Mouse (Mus musculus): Measurements from ENCODE around the gene Tmem41b.
A peak's percentile ranks its signal among the peaks of the same experiment; 100 is the strongest.

The Tmem41b gene

DNA sequence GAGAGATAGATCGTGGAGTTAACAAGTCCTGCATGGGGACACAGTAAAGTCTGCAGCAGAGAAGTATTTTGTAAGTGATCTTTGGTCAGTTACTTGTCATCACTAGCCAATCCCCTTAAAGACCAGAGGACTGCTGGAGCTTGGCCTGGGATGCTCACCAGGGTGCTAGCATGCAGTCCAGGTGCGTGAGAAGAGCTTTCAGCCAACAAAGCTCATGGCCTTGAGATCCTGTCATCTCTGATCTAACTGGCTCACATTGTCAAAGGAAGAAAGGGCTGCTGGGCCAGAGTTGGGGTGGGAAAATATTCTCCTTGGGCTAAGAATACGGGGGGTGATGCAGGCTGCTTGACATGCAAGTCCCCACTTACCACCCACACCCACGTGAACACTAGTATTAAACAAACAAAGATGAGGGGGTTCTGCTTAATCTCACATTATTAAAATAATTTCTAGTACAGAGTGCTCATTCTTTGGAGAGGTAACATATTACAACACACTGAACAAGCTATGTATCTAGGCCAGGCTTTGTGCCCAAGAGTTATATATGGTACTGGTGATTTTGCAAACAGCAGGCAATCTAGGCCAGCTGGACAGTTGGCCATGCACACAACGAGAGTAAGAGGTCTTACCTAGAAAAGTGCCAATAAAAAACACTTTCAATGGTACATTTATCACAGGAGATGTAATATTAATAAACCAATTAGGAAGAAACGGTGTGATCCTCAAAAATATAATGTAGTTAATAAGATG, 10.6 kb downstream of the Tmem41b start:
- DNase-seq (ENCODE audit: low spot score), result no peak

DNA sequence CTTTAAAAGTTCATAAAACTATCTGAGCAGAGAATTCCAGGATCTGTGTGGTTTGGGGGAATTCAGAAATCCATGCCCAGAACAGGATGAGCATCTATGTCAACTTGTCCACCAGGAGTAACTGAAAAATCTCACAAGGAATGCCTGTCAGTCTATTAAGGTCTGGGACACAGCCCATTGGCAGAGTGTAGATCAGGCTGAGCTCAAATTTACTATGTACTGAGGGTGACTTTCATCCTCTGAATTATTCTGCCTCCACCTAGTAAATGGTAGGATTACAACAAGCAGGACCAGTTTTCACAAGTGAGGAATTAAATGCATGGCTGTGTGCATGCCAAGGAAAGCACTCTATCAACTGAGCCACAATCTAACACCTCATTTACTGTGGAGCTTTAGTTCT, 17.2 kb downstream of the Tmem41b start:
- no peak for DNase-seq (ENCODE audit: low spot score)

DNA sequence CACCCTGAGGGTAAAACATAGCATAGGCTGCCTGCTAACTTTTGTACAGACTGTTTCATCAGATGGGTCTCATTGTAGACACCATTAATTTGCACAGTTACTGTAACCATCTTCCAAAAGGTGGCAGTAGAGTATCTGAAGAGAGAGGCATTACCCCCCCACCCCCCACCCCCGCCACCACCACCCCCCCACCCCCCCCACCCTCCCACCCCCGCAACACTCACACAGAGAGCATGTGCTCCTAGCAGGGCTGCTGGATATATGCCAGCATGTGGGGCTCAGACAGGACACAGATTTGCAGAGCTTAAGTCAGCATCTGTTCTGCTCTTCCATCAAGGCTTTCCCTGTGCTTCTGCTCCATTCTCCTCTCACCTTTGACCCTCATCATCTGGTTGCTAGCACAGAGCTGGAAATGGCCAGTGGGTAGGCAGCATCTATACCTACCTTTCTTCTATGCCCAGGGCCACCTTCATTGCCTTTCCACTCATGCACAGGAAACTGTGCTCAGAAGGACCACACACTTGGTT, 17.7 kb downstream of the Tmem41b start:
- peak; percentile 7 for DNase-seq (ENCODE audit: low spot score)

DNA sequence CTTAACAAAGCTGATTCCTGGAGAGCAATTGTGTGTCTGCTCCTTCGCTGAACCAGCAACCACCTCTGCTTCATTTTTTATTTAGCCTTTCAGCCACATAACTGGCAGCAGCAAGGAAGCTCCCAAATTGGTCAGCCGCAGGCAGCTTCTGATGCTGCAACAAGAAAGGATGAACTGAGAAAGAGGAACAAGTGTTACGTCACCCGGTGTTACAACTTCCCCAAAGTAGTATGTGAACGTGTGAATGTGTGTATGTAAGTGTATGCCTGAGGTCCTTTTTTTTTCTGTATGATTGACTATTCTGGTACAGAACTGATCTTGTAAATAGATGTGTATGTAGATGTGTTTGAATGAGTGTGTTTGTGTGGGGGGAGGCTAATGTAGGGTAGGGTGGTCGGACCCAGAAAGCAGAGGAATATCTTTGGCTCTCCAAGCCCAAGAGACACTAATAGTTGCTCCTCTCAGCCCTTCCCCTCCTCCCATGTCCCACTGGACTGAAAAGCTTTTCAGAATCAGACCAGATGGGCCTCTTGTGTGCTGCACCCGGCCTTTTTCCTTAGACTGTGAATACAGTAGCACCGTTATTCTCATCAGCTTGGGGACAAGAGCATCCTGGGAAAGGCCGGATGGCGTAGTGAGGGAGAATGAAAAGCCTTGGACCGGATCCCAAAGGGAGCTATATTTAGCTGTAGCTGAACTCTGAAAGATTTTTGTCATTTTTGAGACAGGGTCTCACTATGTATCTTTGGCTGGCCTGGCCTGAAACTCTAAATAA, 18.7 kb downstream of the Tmem41b start:
- no peak for DNase-seq (ENCODE audit: low spot score)

DNA sequence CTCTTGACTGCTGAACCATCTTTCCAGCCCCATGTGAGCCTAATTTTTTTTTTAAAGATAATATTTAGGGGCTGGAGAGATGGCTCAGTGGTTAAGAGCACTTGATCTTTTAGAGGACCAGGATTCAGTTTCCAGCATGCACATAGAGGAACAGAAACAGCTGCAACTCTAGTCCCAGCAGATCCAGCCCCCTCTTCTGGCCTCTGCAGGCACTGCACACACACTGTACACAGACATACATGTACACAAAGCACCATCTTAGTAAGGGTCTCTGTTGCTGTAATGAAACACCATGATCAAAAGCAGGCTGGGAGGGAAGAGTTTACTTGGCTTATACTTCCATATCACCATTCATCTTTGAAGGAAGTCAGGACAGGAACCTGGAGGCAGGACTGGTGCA, 21.1 kb downstream of the Tmem41b start:
- no peak for DNase-seq (ENCODE audit: low spot score)

DNA sequence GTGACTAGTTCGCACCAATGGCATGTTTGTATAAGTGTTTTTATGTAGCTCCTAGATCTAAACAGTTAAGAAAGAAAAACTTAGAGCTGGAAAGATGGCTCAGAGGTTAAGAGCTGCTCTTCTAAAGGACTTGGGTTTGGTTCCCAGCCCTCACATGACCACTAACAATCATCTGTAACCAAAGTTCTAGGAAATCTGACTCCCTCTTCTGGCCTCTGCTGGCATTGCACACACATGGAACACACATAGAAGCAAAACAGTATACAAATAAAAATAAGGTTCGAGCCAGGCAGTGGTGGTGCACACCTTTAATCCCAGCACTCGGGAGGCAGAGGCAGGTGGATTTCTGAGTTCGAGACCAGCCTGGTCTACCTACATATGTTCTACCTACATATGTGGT, 23.0 kb downstream of the Tmem41b start:
- no peak for DNase-seq (ENCODE audit: low spot score)

DNA sequence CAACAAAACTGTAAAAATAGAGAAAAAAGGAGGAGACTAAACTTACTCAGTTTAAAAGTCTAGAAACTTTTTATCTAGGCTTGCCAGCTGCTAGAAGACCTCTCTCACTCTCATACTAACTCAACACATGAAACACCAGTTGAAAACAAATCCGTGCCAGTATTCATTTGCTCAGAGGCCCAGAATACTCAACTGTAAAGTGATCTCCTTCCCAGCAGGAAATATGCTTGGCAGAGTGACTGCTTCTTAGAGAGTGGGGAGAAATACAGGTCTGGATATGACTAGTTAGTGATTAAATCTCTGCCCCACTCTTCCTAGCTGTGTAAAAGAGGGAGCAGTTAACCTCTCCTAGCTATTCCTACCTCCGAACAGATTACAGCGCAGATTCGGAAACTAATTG, 24.1 kb downstream of the Tmem41b start:
- no peak for DNase-seq (ENCODE audit: low spot score)

DNA sequence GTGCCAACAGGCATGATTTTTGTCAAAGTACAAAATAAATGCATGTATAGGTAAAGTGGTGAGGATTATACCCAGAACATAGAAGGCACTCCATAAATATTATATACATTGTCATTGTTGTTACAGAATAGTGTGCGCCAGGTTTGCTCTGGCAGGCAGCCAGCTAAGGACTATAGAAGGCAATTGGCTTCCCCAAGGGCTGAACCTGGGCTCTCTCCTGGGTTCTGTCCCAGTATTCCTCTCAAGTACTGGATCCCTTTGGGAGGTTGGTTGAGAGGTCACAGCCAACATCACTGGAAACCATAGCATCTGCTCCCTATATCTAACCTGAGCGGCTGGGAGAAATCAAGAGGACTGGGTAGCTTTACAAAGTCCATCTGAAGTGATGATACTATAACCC, 25.2 kb downstream of the Tmem41b start:
- DNase-seq (ENCODE audit: low spot score), result no peak

DNA sequence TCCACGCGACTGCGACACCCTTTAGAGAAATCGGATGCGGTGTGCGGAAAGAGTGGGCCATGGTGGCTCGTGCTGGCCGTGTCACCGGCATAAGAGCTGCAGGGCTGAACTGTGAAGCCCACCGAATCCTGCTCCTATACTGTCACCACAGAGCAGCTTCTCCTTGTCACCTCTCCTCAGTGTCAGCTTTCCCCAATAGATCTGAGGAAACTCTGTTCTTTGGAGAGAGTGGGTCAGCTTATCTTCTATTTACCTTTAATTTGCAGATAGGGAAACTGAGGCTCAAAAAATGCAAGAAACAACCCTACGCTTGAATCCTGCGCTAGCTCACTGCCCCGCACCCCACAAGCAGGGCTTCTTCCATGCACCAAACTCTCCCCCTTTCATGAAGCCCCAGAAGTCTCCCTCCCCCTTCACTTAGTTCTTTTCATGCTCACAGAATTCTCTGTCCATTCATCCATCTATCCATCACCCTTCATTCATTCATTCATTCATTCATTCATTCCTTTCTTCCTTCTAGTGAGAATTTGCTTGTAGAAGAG, 26.0 kb downstream of the Tmem41b start:
- DNase-seq (ENCODE audit: low spot score), result no peak

DNA sequence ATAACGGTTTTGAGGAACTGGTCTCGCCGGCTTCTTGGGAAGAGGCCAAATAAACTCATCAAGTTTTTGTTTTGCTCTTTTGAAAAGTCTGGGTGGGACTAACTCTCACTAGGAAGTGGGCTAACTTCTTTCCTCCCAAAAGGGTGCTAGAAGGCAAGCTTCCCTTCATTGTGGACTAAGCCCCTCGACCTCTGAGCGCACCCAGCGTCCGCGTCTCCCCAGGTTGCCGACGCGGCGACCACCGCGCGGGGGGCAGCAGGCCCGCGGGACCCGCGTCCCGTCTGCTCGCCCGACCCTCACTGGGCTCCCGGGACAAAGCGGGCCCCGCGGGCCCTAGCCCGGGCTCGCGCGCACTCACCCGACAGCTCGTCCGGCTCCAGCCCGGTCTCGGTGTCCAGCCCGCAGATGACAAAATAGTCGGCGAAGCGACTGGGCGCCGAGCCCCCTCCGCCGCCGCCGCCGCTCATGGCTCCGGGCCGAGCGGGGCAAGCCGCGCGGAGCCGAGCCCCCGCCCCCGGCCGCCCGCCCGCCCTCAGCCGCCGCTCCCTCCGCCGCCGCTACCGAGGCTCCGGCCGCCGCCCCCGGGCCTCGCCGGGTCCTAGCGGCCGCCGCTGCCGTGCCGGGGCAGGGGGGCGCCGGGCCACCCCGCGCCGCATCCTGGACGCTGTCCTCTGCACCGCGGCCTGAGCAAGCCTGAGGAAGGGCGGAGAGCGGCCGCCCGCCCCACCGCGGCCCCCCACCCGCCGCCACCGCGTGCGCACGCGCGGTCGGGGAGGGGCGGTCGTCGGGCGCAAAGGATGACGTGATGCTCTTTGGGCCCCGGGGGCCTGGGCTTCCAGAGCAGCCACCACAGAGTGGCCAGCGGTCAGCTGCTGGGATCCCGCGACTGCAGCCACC, 26.8 kb downstream of the Tmem41b start, which contains the start of gene Dennd5a:
Gene Dennd5a, minus strand, starts transcription at position 755 of the 897 bp plus-strand sequence.
- peak; percentile 28 for DNase-seq (ENCODE audit: low spot score)

DNA sequence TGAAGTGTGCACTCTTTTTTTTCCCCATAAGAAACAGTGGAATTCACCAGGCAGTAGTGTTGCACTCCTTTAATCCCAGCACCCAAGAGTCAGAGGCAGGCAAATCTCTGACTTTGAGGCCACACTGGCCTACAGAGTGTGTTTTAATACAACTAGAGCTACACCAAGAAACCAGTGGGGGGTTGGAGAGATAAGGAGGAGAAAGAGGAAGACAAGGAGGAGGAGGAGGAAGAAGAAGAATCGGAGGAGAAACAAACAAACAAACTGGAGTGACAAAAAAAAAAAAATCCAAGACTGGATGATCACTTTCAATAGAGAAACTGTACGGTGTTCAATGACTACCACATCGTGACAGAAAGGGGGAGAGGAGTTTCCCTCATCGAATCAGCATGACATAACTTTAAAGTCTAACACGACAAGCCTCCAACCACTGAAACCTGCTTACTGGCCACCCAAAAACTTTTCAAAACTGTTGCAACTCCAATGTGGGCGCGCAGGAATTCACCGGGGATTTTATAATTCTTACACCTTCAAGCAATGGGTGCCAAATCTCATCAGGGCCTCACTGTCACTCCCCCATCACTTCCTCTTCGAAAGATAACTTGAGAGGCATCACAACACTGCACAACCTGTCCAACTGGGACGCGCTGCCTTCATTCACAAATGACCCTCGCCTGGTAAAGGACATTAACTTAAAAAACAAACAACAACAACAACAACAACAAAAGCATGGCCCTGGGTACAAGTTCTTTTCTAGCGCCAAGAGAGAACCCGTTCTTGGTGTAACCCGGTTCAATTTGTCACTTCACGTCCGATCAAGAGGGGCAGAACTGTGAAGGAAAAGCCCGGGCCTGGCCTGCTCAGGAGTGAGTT, 27.6 kb downstream of the Tmem41b start:
- DNase-seq (ENCODE audit: low spot score), result peak; percentile 34

DNA sequence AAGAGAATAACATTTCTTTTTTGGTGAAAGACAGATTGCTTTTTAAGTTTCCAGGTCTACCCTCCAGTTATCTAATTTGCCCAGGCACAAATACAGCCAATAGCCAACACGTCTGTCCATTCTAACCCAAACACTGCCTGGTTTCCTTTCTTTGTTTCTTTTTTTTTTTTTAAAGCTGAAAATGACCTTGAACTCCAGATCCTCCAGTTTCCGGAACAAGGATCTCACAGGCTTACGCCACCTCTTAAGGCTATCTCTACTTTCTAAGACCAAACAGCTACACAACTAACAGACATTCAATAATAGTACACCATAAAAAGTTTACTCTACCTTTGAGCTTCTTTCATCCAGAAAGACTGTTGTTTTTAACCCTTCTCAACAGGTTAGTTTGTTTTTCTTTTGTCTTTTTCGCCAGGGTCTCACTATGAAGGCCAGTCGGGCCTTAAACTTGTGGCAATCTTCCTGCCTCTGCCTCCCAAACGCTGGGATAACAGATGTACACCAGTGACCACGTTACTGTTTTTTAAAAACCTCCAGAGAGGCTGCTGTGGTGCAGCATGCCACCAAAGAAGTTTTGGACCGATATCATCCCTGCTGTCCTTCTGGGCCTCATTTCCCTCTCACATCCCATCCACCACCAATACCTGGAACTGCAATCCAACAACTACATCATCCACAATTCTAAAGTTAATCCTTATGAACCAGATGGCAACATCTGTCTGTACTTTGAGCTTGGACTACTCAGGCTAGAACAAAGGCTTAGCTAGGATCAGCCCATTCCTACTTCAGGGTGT, 28.5 kb downstream of the Tmem41b start:
- no peak for DNase-seq (ENCODE audit: low spot score)

DNA sequence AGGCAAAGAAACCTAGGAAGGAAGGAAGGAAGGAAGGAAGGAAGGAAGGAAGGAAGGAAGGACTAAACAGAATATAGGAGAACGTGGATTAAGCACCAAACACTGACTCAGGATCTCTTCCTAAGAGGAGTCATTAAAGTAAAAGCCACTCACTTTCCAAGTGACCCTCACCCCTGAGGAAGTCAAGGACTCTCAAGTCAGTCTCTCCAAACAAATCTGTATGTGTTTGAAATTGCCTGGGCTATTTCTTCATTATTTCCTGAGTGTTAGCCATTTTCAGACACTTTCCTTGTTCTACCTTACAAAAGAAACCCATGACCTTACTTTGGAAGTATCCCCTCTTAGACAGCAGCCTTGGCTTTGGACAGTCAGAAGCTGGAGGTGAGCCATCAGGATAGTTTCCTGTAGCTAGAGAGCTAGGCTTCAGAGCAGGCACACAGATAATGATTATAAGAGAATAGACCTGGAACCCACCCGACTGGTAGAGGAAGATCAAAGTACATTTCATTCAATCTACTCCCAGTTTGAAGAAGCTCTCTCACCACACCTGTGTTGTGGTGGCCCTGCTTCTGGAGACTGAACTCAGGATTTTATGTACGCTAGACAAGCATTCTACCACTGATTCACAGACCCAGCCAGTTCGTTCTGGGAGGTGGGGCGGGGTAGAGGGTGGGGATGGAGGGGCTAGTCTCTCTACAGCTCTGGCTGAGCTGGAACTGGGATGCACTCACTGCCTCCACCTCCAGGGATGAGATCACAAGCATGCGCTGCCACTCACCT, 31.9 kb downstream of the Tmem41b start:
- no peak for DNase-seq (ENCODE audit: low spot score)

DNA sequence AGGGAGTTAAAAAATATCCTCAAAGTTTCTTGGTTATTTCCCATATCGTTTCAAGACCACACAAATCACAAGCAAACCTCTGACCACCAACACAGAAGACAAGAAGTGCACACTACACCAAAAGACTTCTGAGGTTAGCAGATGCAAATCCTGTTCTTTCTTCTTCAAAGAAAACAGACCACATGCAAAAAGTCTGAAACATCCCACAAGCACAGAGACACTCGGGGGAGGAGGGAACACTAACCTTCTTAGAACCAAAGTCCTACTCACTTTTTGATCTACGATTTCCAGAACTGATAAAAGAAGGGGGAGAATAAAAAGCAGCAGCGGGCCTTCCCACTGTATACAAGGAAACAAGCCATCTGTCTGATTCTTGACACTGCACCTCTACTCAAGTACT, 35.4 kb downstream of the Tmem41b start:
- peak; percentile 81 for DNase-seq (ENCODE audit: low spot score)

DNA sequence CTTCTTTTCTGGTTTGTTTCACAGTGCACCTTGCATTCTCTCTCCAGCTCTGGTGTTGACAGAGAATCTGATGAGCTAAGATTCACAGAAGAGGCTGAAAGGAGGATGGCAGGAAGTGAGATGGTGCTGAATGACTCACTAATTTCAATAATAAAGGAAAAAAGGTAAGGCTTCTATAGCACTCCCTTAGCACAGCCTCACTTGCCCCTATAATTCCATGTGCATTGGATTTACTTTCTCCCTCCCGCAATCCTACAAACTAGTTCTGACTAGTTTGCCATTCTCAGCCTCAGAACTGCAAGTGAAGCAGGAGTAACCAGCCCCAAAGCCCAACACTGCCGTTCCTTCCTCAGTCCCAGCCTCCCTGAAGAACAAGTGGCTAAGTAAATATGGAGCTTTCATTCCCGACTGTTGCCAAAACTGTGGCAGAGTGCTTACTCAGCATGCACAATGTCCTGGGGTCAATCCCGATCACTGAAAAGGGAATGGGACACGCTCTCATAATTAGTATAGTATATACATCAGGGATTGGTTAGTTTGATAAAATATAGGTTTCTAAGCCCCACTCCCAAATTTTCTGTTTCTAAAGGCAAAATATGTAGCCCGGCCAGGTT, 42.2 kb downstream of the Tmem41b start:
- no peak for DNase-seq (ENCODE audit: low spot score)

DNA sequence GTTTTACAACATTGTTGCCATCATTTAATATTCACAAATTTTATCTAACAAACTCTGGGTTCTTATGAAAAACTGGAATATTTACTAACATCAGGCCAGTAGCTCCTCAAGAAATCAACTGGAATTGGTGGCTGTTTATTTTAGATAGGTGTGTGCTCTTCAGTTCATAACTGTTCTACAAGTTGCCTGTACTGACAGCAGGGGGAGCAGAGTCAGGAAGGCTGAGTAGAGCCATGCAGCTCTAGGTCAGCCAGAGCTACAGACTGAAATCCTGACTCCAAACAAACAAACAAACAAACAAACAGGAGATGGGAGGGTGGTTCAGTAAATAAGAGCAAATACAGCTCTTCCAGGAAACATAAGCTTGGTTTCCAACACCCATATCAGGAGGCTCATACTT, 57.1 kb downstream of the Tmem41b start:
- DNase-seq (ENCODE audit: low spot score), result no peak

DNA sequence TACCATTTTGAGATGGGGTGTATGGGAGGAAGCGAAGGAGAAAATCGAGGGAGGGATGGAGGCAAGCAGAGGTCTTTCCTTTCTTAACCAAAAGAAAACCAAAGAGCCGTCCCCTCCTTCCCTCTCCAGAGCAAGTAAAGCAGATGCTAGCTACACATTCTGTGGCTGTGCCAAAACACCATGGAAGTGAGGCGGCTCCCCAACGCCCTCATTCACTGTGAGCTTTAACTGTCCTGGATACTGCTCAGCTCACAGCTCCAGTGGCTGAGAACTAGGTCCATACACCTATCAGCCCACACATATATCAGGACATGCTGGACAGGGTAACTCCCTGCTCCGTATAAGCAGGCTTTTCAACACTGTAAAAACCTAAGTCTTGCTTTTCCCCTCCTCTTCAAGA, 58.4 kb downstream of the Tmem41b start:
- DNase-seq (ENCODE audit: low spot score), result no peak

DNA sequence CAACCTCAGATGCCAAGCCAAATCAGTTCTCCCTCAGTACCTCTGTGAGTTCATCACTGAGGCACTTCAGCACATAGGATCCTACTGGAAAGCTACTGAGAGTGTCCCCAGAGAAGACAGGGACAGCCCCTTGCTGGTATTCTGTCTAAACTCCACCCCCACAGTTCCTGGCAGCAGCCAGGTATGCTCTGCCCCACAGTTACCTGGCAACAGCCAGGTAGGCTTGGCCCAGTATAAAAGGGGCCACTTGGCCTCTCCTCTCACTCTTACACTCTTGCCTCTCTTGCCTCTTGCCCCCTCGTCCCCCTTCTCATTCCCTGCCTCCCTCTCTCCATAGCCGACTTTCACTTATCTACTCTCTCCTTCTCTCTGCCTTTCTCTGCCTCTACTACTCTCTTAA, 61.8 kb downstream of the Tmem41b start:
- DNase-seq (ENCODE audit: low spot score), result no peak

DNA sequence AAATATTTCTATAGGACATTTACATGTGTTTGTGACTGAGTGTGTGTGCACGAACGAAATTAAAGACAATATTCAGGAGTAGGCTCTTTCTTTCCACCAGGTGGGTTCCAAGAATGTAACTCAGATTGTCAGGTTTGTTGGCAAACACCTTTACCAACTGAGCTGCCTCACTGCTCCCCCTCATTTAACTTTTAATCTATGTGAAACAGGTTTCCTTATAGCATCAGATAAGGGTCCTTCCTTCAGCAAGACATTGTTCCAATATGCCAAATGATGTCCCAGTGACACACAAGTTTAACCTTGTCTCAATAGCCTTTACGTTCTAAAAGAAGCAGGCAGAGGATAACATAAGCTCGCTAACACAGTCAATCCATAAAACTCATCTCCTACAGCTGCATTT, 63.8 kb downstream of the Tmem41b start:
- DNase-seq (ENCODE audit: low spot score), result no peak

All from T-cell, adult 2 months (primary cell).